Mouse (Mus musculus) embryonic facial prominence, embryonic 11.5 days (tissue): Measurements from ENCODE around the gene Med29. TPM values are rescaled to one million over a fixed set of nuclear protein-coding genes. Genes with fewer than 3 reads are reported as not detected.
A peak's percentile ranks its signal among the peaks of the same experiment; 100 is the strongest.

Experiments used
- ATAC-seq: fragments of 200-750 bp; cut with Nextera tagmentation; replicated peaks from 2 replicates; pipeline ENCODE4 v1.8.0; 2017; ENCODE audit warnings: low read depth; ENCODE audit not compliant: insufficient number of reproducible peaks, low FRiP score, low TSS enrichment
- DNase-seq: peaks from one replicate; pipeline ENCODE4 v3.0.0-alpha.2; 2015; ENCODE audit warnings: low spot score
- H3K27ac ChIP-seq: fragments of 300-500 bp; sonication (generic); replicated peaks from 2 replicates; pipeline ENCODE4 v1.5.1; 2014; ENCODE audit warnings: mild to moderate bottlenecking, low read depth, low read length, control low read depth
- H3K27me3 ChIP-seq: fragments of 300-500 bp; sonication (generic); 2 replicates; pipeline ENCODE4 v1.6.1; 2014; ENCODE audit warnings: mild to moderate bottlenecking, low read length, moderate library complexity, mixed read lengths; ENCODE audit not compliant: control insufficient read depth, insufficient read depth
- H3K36me3 ChIP-seq: fragments of 300-500 bp; sonication (generic); replicated peaks from 2 replicates; pipeline ENCODE4 v1.6.1; 2014; ENCODE audit warnings: low read depth, mild to moderate bottlenecking, low read length, moderate library complexity, mixed read lengths; ENCODE audit not compliant: control insufficient read depth, insufficient read depth
- H3K4me1 ChIP-seq: fragments of 300-500 bp; sonication (generic); 2 replicates; pipeline ENCODE4 v1.6.1; 2014; ENCODE audit warnings: low read length, mixed read lengths; ENCODE audit not compliant: control insufficient read depth, insufficient read depth
- H3K4me2 ChIP-seq: fragments of 300-500 bp; sonication (generic); 2 replicates; pipeline ENCODE4 v1.6.1; 2014; ENCODE audit warnings: low read depth, mild to moderate bottlenecking, control low read depth, low read length, moderate library complexity
- H3K4me3 ChIP-seq: fragments of 300-500 bp; sonication (generic); 2 replicates; pipeline ENCODE4 v1.5.1; 2014; ENCODE audit warnings: low read depth, low read length, control low read depth
- H3K9ac ChIP-seq: fragments of 300-500 bp; sonication (generic); replicated peaks from 2 replicates; pipeline ENCODE4 v1.6.1; 2014; ENCODE audit warnings: mild to moderate bottlenecking, control low read depth, low read length
- H3K9me3 ChIP-seq: fragments of 300-500 bp; sonication (generic); replicated peaks from 2 replicates; pipeline ENCODE4 v1.6.1; 2016; ENCODE audit warnings: mild to moderate bottlenecking, low read length, inconsistent platforms, mixed read lengths; ENCODE audit not compliant: control insufficient read depth
- WGBS: fragments of 180-500 bp; shearing (Covaris S2); extraction: QIAGEN DNeasy Blood & Tissue Kit; methylation state at CpG from one replicate; pipeline ENCODE4 v1.1.7; 2014; 5-methylcytosine and 5-hydroxymethylcytosine counted together
- polyA plus RNA-seq: library from polyadenylated mRNA; unstranded; fragments of >200 nt; fragmentation: Nextera tagmentation; extraction: Ambion mirVana; gene quantifications from 2 replicates; pipeline ENCODE4 v1.2.1, GENCODE M21; 2014

The Med29 gene
- polyA plus RNA-seq, 1 experiment from 2014 or later = 50.6 TPM

DNA sequence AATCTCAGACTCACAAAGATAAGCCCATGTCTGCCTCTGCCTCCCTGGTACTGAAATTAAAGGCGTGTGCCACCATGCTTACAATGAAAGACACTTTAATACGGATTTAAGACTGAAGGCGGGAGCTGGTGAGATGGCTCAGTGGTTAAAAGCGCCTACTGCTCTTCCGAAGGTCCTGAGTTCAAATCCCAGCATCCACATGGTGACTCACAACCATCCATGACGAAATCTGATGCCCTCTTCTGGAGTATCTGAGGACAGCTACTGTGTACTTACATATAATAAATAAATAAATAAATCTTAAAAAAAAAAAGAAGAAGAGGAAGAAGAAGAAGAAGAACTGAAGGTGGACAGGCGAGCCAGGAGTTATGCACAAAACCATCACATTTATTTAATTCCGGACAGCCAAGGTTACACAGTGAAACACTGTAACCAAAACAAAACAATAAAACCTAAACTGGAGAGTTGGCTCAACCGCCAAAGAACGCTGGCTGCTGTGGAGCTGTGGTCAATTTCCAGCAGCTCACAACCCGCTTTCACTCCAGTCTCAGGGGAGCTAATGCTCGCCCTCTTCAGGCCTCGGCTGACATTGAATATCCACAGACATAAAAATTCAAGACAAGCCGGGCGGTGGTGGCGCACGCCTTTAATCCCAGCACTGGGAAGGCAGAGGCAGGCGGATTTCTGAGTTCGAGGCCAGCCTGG, 53.1 kb downstream of the Med29 start:
- DNase-seq (peak; percentile 51), ATAC-seq (no peak)
- H3K9ac ChIP-seq = peak overlapping the region; percentile 94
- 77% methylated on average over 19 of the region's 19 CpGs for WGBS
- H3K4me1 ChIP-seq = no peaks in the 10 kb centered on the region
- no peaks in the 10 kb centered on the region for H3K36me3 ChIP-seq
- peak overlapping the region; percentile 95 for H3K4me3 ChIP-seq
- no peaks in the 10 kb centered on the region for H3K27me3 ChIP-seq
- peak overlapping the region; percentile 38 for H3K4me2 ChIP-seq
- no peaks in the 10 kb centered on the region for H3K9me3 ChIP-seq
- peak overlapping the region; percentile 52; the same call in 1 of the 2 replicates for H3K27ac ChIP-seq

GRCm38 (mm10) chr7:28338108-28338998, 54.2 kb downstream of the Med29 start, which contains the start of gene Supt5:
Supt5 (minus strand) TSS chr7:28338746.
- ATAC-seq = peak; percentile 98
- H3K27me3 ChIP-seq = no peaks in the 10 kb centered on the region
- H3K4me3 ChIP-seq = peak within 1 kb of the TSS; percentile 95
- peak within 1 kb of the TSS; percentile 52 for H3K27ac ChIP-seq
- H3K4me1 ChIP-seq = no peaks in the 10 kb centered on the region
- no peaks in the 10 kb centered on the region for H3K9me3 ChIP-seq
- peak within 1 kb of the TSS; percentile 64 for H3K4me2 ChIP-seq
- H3K36me3 ChIP-seq = no peaks in the 10 kb centered on the region
- under 1% methylated on average over 77 of the region's 77 CpGs for WGBS
- H3K9ac ChIP-seq = peak within 1 kb of the TSS; percentile 94
- DNase-seq = peak; percentile 100

Other genes starting within 250 kb of the Med29 start
- 40.5 and 46.6 TPM in 2 replicates for gene Fbl, start 223.0 kb downstream of the Med29 start, polyA plus RNA-seq
- gene Dyrk1b, start 213.2 kb downstream of the Med29 start, polyA plus RNA-seq = 14.1 and 14.3 TPM in 2 replicates
- gene Eid2, start 124.8 kb downstream of the Med29 start, polyA plus RNA-seq = 10.4 and 19.9 TPM in 2 replicates
- 13.7 and 17.5 TPM in 2 replicates for gene Eid2b, start 115.0 kb downstream of the Med29 start, polyA plus RNA-seq
- not detected in 2 replicates for gene Selenov, start 101.5 kb downstream of the Med29 start, polyA plus RNA-seq
- gene Dll3, start 90.5 kb downstream of the Med29 start, polyA plus RNA-seq = 9.9 and 11.8 TPM in 2 replicates
- 172 and 177 TPM in 2 replicates for gene Timm50, start 80.6 kb downstream of the Med29 start, polyA plus RNA-seq
- gene Supt5, start 54.0 kb downstream of the Med29 start, polyA plus RNA-seq = 72.3 and 73.9 TPM in 2 replicates
- gene Rps16, start 42.1 kb downstream of the Med29 start, polyA plus RNA-seq = 988 and 991 TPM in 2 replicates
- 38.8 and 50.0 TPM in 2 replicates for gene Plekhg2, start 20.1 kb downstream of the Med29 start, polyA plus RNA-seq
- gene Zfp36, start 12.5 kb downstream of the Med29 start, polyA plus RNA-seq = 4.7 and 5.5 TPM in 2 replicates
- gene Paf1, start 243 bp upstream of the Med29 start, polyA plus RNA-seq = 80.0 and 81.4 TPM in 2 replicates
- 8.3 and 8.9 TPM in 2 replicates for gene Gmfg, start 44.7 kb upstream of the Med29 start, polyA plus RNA-seq
- gene Lrfn1, start 59.3 kb upstream of the Med29 start, polyA plus RNA-seq = 4.4 and 5.7 TPM in 2 replicates
- gene Ifnl2, start 117.7 kb upstream of the Med29 start, polyA plus RNA-seq = not detected in 2 replicates
- not detected in 2 replicates for gene Ifnl3, start 130.1 kb upstream of the Med29 start, polyA plus RNA-seq
- gene Sycn, start 148.2 kb upstream of the Med29 start, polyA plus RNA-seq = not detected in 2 replicates
- not detected in 2 replicates for gene Nccrp1, start 154.5 kb upstream of the Med29 start, polyA plus RNA-seq
- gene Samd4b, start 205.4 kb upstream of the Med29 start, polyA plus RNA-seq = 29.4 and 30.9 TPM in 2 replicates
- gene Pak4, start 205.5 kb upstream of the Med29 start, polyA plus RNA-seq = 25.6 and 28.6 TPM in 2 replicates
- not detected in 2 replicates for gene Acp7, start 238.6 kb upstream of the Med29 start, polyA plus RNA-seq